Mouse (Mus musculus) forebrain, embryonic 11.5 days (tissue): Measurements from ENCODE around the gene Arf4. TPM values are rescaled to one million over a fixed set of nuclear protein-coding genes. Genes with fewer than 3 reads are reported as not detected.
"Not testable (repeated sequence)": the region's sequence is repeated elsewhere in the genome, so short reads cannot be mapped to it uniquely, and the experiment has no call there.

Experiments
- ATAC-seq: fragments of 200-750 bp; cut with Nextera tagmentation; replicated peaks from 2 replicates; pipeline ENCODE4 v1.8.0; 2017; ENCODE audit warnings: moderate TSS enrichment; ENCODE audit not compliant: low FRiP score
- DNase-seq: peaks from one replicate; pipeline ENCODE4 v3.0.0-alpha.2; 2017; ENCODE audit warnings: low spot score
- H3K27ac ChIP-seq: fragments of 300-500 bp; sonication (generic); 2 replicates; pipeline ENCODE4 v1.5.1; 2014; ENCODE audit warnings: low read depth, low read length
- H3K27me3 ChIP-seq: fragments of 300-500 bp; sonication (generic); 2 replicates; pipeline ENCODE4 v1.6.1; 2014; ENCODE audit warnings: mild to moderate bottlenecking, low read length, mixed read lengths; ENCODE audit not compliant: control insufficient read depth, insufficient read depth
- H3K36me3 ChIP-seq: fragments of 300-500 bp; sonication (generic); 2 replicates; pipeline ENCODE4 v1.6.1; 2014; ENCODE audit warnings: mild to moderate bottlenecking, low read length, moderate library complexity, mixed read lengths; ENCODE audit not compliant: control insufficient read depth, insufficient read depth
- H3K4me1 ChIP-seq: fragments of 300-500 bp; sonication (generic); replicated peaks from 2 replicates; pipeline ENCODE4 v1.6.1; 2014; ENCODE audit warnings: low read length, mixed read lengths; ENCODE audit not compliant: control insufficient read depth, insufficient read depth
- H3K4me2 ChIP-seq: fragments of 300-500 bp; sonication (generic); 2 replicates; pipeline ENCODE4 v1.6.1; 2014; ENCODE audit warnings: low read depth, mild to moderate bottlenecking, low read length, moderate library complexity, mixed read lengths; ENCODE audit not compliant: severe bottlenecking
- H3K4me3 ChIP-seq: fragments of 300-500 bp; sonication (generic); 2 replicates; pipeline ENCODE4 v1.5.1; 2014; ENCODE audit warnings: low read depth, low read length
- H3K9ac ChIP-seq: fragments of 300-500 bp; sonication (generic); 2 replicates; pipeline ENCODE4 v1.6.1; 2014; ENCODE audit warnings: low read length
- H3K9me3 ChIP-seq: fragments of 300-500 bp; sonication (generic); 2 replicates; pipeline ENCODE4 v1.6.1; 2016; ENCODE audit warnings: low read length, mixed read lengths; ENCODE audit not compliant: control insufficient read depth
- WGBS: fragments of 180-500 bp; shearing (Covaris S2); extraction: QIAGEN DNeasy Blood & Tissue Kit; methylation state at CpG from one replicate; pipeline ENCODE4 v1.1.7; 2014; 5-methylcytosine and 5-hydroxymethylcytosine counted together
- microRNA-seq: library from miRNA; unstranded; fragments of <30 nt; microRNA quantifications from one replicate; pipeline ENCODE4, GENCODE M21; 2016; ENCODE audit not compliant: insufficient number of aligned reads
- polyA plus RNA-seq: library from polyadenylated mRNA; unstranded; fragments of >200 nt; fragmentation: Nextera tagmentation; extraction: Ambion mirVana; gene quantifications from 2 replicates; pipeline ENCODE4 v1.2.1, GENCODE M21; 2014

Arf4 gene
- polyA plus RNA-seq, 1 experiment from 2014 or later = 566 TPM

- ATAC-seq (no peak), DNase-seq (no peak)
- Histone ChIP-seq H3K27ac (no peak overlapping the region), H3K4me2 (no peak overlapping the region), H3K9me3 (no peaks in the 10 kb centered on the region), H3K36me3 (no peaks in the 10 kb centered on the region), H3K27me3 (no peaks in the 10 kb centered on the region), H3K9ac (no peak overlapping the region), H3K4me3 (no peak overlapping the region), H3K4me1 (no peaks in the 10 kb centered on the region)
- 80% methylated on average over 2 of the region's 2 CpGs for WGBS
Observed at GRCm38 (mm10) chr14:26691363-26691762, 53.5 kb downstream of the Arf4 start.

DNA sequence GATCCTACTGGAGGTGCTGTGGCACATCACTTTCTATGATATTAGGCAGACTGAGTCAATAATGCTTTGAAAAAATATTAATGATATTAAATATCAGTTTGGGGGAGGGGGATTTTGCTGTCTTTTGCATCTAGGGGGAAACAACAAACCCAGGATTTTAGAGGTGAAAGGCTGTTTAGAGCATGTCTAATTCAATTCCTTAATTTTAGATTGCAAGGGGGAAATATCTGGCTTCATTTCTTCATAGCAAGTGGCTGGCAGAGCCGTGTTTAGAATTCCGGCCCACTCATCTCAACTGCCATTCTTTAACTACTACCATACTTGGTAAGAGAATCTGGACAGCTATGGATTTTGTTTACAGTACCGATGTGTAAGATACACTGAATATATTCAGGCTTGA is 55.1 kb downstream of the Arf4 start, which contains the start of gene Dnah12:
TSS of gene Dnah12 (plus strand) at position 301 of the 400 bp plus-strand sequence.
- no peaks in the 10 kb centered on the region for H3K36me3 ChIP-seq
- no peaks in the 10 kb centered on the region for H3K27me3 ChIP-seq
- ATAC-seq = no peak
- H3K4me1 ChIP-seq = no peaks in the 10 kb centered on the region
- no peak within 1 kb of the TSS for H3K4me3 ChIP-seq
- no peak within 1 kb of the TSS for H3K27ac ChIP-seq
- no peak within 1 kb of the TSS for H3K4me2 ChIP-seq
- 93% methylated on average over 3 of the region's 3 CpGs for WGBS
- H3K9ac ChIP-seq = no peak within 1 kb of the TSS
- DNase-seq = no peak
- no peaks in the 10 kb centered on the region for H3K9me3 ChIP-seq

GRCm38 (mm10) chr14:26697912-26698311 is 60.0 kb downstream of the Arf4 start:
- Histone ChIP-seq H3K9me3 (no peaks in the 10 kb centered on the region), H3K4me2 (no peak overlapping the region), H3K27me3 (no peaks in the 10 kb centered on the region), H3K9ac (no peak overlapping the region), H3K4me3 (no peak overlapping the region), H3K27ac (no peak overlapping the region), H3K4me1 (no peaks in the 10 kb centered on the region), H3K36me3 (no peaks in the 10 kb centered on the region)
- ATAC-seq (no peak), DNase-seq (no peak)

GRCm38 (mm10) chr14:26705246-26705645 is 67.4 kb downstream of the Arf4 start:
- H3K9me3 ChIP-seq, H3K36me3 ChIP-seq, H3K9ac ChIP-seq, H3K4me3 ChIP-seq, H3K4me1 ChIP-seq, H3K4me2 ChIP-seq, H3K27ac ChIP-seq, ATAC-seq, DNase-seq, H3K27me3 ChIP-seq: not testable (repeated sequence)
- WGBS = 85% methylated on average over 5 of the region's 5 CpGs

Small RNA genes lying within 50 kb of the gene (microRNA-seq; reads per million reads assigned to microRNA genes)
- not detected for gene Mir7672

Other genes starting within 250 kb of the Arf4 start
- gene Slmap, start 103.1 kb upstream of the Arf4 start, polyA plus RNA-seq = 24.9 and 25.5 TPM in 2 replicates
- 38.8 and 39.1 TPM in 2 replicates for gene Dennd6a, start 64.2 kb upstream of the Arf4 start, polyA plus RNA-seq
- 12.9 and 13.4 TPM in 2 replicates for gene Pde12, start 31.8 kb downstream of the Arf4 start, polyA plus RNA-seq
- gene Dnah12, start 55.2 kb downstream of the Arf4 start, polyA plus RNA-seq = 0.04 TPM in 1 of 2 replicates, not detected in the other